Mouse (Mus musculus) lung, postnatal 0 days (tissue): ENCODE data around the gene Aipl1.

ENCODE experiments used
- CTCF ChIP-seq: IDR thresholded peaks from 2 replicates; pipeline ENCODE4 v1.5.1; 2016; ENCODE audit warnings: antibody characterized with exemption, mild to moderate bottlenecking
- EP300 ChIP-seq: IDR thresholded peaks from 2 replicates; pipeline ENCODE4 v1.6.1; 2016; ENCODE audit warnings: antibody characterized with exemption, mild to moderate bottlenecking, control low read depth

DNA sequence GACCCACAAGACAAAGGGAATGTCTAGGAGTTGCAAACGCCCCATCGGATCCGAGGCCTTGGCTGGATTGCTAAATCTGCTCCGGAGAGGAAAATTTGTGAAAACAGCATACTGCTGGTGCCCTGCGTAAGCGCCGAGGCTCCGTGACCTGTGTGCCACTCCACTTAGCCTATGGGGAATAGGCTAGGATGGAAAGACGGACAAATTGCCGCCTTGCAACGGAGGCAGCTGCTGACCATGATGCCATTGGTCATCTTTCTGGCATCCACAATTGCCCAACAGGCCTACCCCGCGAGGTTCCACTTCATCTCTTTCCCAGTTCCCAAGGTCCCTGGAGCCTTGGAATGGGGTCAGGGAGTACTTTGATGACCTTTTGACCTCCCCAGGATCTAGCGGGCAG, 5.3 kb upstream of the Aipl1 start:
- TF ChIP-seq CTCF, result no peak
- no peak for TF ChIP-seq EP300
